Mouse (Mus musculus) ZHBTc4 (cell line): ENCODE data around the gene AY761185.

ENCODE experiments used
- DNase-seq: peaks from one replicate; pipeline ENCODE4 v3.0.0-alpha.2; 2011; ENCODE audit warnings: low read depth, low spot score

Gene AY761185

DNA sequence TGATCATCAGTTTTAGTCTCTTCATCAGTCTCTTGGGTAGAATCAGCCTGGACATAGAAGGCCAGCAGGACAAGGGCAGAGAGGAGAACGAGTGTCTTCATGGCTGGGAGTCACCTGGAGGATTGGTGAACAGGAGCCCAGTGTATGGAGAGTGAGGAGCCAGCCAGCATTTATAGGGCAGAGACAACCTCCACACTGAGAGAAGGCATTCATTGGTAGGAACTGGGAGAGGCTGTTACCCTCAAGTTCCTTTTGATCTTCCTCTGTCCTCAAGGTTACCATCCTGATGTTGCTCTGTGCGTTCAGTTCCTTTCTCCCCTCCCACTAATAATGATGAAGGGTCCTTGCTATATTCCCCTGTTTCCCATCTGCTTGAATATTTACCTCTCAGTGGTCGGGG, at the start of gene AY761185:
Gene AY761185 (minus strand): TSS at position 101 of the 400 bp plus-strand sequence.
- no peak for DNase-seq

DNA sequence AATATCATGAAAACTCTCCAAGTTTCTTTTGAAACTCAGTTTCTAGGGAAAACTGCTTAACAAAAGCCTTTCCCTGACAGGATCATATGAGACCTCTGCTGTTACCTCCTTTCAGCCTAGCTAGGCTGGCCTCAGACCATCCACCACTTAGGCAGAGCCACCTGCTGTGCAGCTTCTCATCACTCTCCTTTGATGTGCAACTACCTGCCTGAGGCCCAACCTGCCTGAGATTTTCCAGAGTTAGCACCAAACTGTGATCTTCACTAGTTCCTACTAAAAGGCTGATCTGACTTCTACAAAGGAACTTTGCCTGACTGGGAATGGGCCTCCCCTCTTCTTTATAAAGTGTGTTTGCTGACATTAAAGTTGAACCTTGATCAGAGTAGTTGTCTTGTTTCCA, 49.5 kb upstream of the AY761185 start:
- peak; percentile 93 for DNase-seq

DNA sequence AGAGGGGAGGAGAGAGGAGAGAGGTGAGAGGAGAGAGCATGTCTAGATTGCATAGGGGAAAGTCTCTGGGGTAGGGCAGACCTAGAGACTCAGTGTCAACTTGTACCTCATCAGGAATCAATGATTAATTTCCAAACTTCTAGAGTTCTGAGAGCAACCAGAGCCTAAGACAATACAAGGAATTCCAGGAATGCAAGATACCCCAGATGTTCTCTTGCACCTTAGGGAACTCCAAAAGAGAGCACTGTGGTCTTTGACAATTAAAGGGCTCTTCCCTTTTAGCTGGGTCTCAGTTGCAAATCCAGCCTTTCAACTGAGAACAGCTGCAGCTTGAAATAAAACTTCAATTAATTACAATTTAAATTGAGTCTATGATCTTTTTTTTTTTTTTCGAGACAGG, 35.3 kb upstream of the AY761185 start:
- DNase-seq, result peak; percentile 56

DNA sequence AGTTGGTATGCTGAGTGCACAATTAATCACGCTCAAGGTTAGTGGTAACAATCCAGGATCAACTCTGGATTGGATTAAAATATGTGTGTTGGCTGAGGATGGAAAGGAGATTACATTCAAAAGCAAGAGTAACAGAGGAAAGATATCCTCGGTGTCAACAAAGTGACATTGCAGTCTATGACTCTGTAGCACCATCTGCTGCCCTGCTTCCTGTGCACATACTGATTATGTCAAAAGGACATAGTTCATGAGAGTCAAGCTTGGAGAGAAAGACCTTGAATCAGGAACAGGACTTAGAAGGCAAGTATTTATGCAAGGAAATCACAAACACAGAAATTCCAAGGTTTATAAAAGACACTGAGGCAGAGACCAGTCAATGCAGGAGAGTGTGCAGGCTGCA, 20.0 kb upstream of the AY761185 start:
- no peak for DNase-seq

DNA sequence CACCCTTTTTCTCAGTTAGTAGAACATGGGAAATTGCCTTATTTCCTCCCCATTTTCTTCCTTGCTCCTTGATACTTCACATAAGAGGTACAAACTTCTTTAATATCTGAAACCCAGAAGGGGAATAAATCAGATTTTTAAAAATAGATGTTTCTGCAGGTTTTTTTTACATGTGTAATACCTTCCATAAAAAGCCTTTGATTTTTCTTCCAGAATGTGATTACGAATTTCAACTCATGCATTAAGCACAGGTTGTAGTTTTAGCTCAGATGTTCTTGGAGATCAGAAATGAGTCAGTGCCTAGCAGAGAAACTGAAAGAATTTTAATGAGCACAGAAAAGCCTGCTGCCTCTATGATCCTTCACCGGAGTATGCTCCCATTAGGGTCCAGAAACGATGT, 22.5 kb downstream of the AY761185 start, which contains the start of gene Gm6040:
Gene Gm6040 (minus strand): TSS at position 101 of the 400 bp plus-strand sequence.
- DNase-seq, result no peak

DNA sequence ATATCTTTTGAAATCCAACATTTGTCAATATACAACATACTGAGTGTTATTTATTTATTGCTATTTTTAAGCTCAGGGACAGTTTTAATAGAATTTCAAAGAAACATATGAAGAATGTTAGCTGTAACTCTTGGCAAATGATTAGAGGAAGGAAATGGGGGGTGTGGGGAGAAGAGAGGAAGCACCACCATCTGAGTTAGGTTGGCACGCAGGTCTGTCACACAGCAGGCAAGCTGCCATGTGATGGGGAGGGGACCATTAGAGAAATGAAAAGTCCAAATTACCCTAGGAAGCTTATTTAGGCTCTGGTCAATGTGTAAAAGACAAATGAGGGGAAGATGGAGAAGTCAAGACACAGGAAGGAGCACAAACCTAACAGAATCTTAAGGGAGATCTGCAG, 32.2 kb downstream of the AY761185 start:
- no peak for DNase-seq

DNA sequence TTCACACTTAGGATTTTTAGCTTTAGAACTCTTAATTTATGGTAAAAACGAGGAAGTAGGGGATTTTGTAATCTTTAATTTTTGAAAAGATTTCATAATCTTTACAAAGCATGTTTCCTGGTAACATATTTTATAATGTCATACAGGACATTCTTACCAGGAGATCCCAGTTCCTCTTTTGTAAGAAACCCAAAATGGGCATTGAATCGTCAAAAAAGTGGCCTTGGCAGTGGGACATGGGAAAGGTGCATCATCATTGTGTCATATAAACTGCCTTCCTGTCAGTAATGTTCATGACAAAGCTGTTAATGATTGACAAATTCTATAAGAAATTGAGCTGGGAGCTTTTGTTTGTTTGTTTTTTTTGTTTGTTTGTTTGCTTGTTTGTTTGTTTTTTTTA, 36.3 kb downstream of the AY761185 start:
- no peak for DNase-seq

DNA sequence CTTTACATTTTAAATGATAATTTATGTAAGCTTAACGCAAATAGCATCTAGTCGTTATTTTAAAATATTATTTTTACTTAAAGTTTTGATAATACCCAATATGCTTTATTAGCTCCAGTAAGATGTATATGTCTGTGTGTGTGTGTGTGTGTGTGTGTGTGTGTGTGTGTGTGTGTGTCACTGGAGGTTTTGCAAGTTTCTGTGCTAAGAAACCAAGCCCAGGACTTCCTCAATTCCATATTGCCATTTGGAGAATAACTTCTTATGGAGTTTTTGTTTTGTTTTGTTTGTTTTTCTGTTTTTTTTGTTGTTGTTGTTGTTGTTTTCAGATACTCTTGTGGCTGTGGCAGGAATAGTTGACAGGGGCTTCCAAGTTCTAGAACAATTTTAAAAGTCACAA, 37.4 kb downstream of the AY761185 start:
- no peak for DNase-seq

DNA sequence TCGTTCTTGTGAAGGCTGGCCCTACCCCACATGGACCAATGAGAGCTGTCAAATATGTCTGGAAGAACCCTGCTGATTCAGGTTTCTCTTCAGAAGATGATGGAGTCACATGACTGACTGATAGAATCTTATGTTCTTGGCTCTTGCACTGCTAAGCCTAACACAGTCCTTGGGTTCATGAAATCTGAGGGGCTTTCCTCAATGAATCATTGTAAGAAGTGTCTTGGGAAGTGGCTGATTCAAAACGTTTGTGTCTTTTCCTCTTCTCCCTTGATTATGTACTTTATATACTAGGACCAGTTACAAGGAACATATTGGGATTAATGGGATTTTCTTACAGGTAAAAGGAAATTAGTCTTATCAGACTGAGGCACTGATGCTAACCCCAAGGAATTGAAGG, 42.0 kb downstream of the AY761185 start, which contains the start of gene Gm15056:
Gene Gm15056 (minus strand): TSS at position 101 of the 400 bp plus-strand sequence.
- no peak for DNase-seq
